Mouse (Mus musculus) lung, adult 2 months (tissue): ENCODE results near the gene Gm20458.

Experiments used
- CTCF ChIP-seq: fragments of 200-500 bp; IDR thresholded peaks from 2 replicates; pipeline ENCODE4 v1.5.1; 2011; ENCODE audit warnings: mild to moderate bottlenecking, low read length, control low read depth; ENCODE audit not compliant: insufficient read depth
- POLR2A ChIP-seq: fragments of 200-500 bp; IDR thresholded peaks from 2 replicates; pipeline ENCODE4 v1.6.1; 2011; ENCODE audit warnings: low read depth, mild to moderate bottlenecking, control low read depth, low read length, borderline replicate concordance; ENCODE audit errors: extremely low read depth

- no peak for TF ChIP-seq POLR2A
- TF ChIP-seq CTCF, result no peak
These were observed 27.4 kb upstream of the Gm20458 start for GRCm38 (mm10) chr2:164433278-164433895.
